Mouse (Mus musculus): ENCODE measurements around the gene Zfp385a. TPM values are rescaled to one million over a fixed set of nuclear protein-coding genes. Genes with fewer than 3 reads are reported as not detected.

Gene Zfp385a
- polyA plus RNA-seq, 1 experiment from 2014 or later = 7.5 TPM

- H3K9me3 ChIP-seq (ENCODE audit: control insufficient read depth, low read length) = no peaks in the 10 kb centered on the region
- no peak overlapping the region for H3K27ac ChIP-seq (ENCODE audit: low read depth)
- no peaks in the 10 kb centered on the region for H3K27me3 ChIP-seq (replicated peaks; ENCODE audit: control insufficient read depth, insufficient read depth, low read length)
- ATAC-seq (replicated peaks; ENCODE audit: low FRiP score, low TSS enrichment, low read depth) (no peak), DNase-seq (ENCODE audit: low spot score) (no peak)
- H3K9ac ChIP-seq (ENCODE audit: low read length) = no peak overlapping the region
- 52% methylated on average over 6 of the region's 6 CpGs for WGBS
- no peak overlapping the region for H3K4me3 ChIP-seq (ENCODE audit: low read depth, low read length)
- H3K4me1 ChIP-seq (replicated peaks; ENCODE audit: control insufficient read depth, insufficient read depth, low read length) = peaks cover 10% of the 10 kb centered on the region; the same call in 1 of the 2 replicates
- H3K4me2 ChIP-seq (ENCODE audit: low read length) = no peak overlapping the region
- H3K36me3 ChIP-seq (ENCODE audit: control insufficient read depth, insufficient read depth, low read length) = peaks cover 60% of the 10 kb centered on the region
Observed at GRCm38 (mm10) chr15:103290417-103290816, 49.5 kb downstream of the Zfp385a start.

GRCm38 (mm10) chr15:103289600-103289999 is 50.3 kb downstream of the Zfp385a start:
- H3K27me3 ChIP-seq (replicated peaks; ENCODE audit: control insufficient read depth, insufficient read depth, low read length) = no peaks in the 10 kb centered on the region
- ATAC-seq (replicated peaks; ENCODE audit: low FRiP score, low TSS enrichment, low read depth) (no peak), DNase-seq (ENCODE audit: low spot score) (no peak)
- H3K4me1 ChIP-seq (replicated peaks; ENCODE audit: control insufficient read depth, insufficient read depth, low read length) = peaks cover 13% of the 10 kb centered on the region; the same call in 1 of the 2 replicates
- H3K4me3 ChIP-seq (ENCODE audit: low read depth, low read length) = no peak overlapping the region
- WGBS = 52% methylated on average over 5 of the region's 5 CpGs
- H3K9ac ChIP-seq (ENCODE audit: low read length) = no peak overlapping the region
- H3K9me3 ChIP-seq (ENCODE audit: control insufficient read depth, low read length) = no peaks in the 10 kb centered on the region
- no peak overlapping the region for H3K4me2 ChIP-seq (ENCODE audit: low read length)
- H3K27ac ChIP-seq (ENCODE audit: low read depth) = no peak overlapping the region
- H3K36me3 ChIP-seq (ENCODE audit: control insufficient read depth, insufficient read depth, low read length) = peaks cover 56% of the 10 kb centered on the region

GRCm38 (mm10) chr15:103285778-103286417 is 54.0 kb downstream of the Zfp385a start:
- no peak overlapping the region for H3K9ac ChIP-seq (ENCODE audit: low read length)
- ATAC-seq (replicated peaks; ENCODE audit: low FRiP score, low TSS enrichment, low read depth) (no peak), DNase-seq (ENCODE audit: low spot score) (no peak)
- H3K4me2 ChIP-seq (ENCODE audit: low read length) = no peak overlapping the region
- peaks cover 13% of the 10 kb centered on the region; the same call in 1 of the 2 replicates for H3K4me1 ChIP-seq (replicated peaks; ENCODE audit: control insufficient read depth, insufficient read depth, low read length)
- H3K27ac ChIP-seq (ENCODE audit: low read depth) = no peak overlapping the region
- 68% methylated on average over 1 of the region's 1 CpGs for WGBS
- H3K27me3 ChIP-seq (replicated peaks; ENCODE audit: control insufficient read depth, insufficient read depth, low read length) = no peaks in the 10 kb centered on the region
- no peak overlapping the region for H3K4me3 ChIP-seq (ENCODE audit: low read depth, low read length)
- no peaks in the 10 kb centered on the region for H3K9me3 ChIP-seq (ENCODE audit: control insufficient read depth, low read length)
- peaks cover 26% of the 10 kb centered on the region for H3K36me3 ChIP-seq (ENCODE audit: control insufficient read depth, insufficient read depth, low read length)

- 40% methylated on average over 2 of the region's 2 CpGs for WGBS
Observed at GRCm38 (mm10) chr15:103284647-103285046, 55.2 kb downstream of the Zfp385a start.

GRCm38 (mm10) chr15:103284066-103284465 is 55.8 kb downstream of the Zfp385a start:
- H3K4me1 ChIP-seq (replicated peaks; ENCODE audit: control insufficient read depth, insufficient read depth, low read length) = peaks cover 8% of the 10 kb centered on the region; the same call in 1 of the 2 replicates
- H3K27ac ChIP-seq (ENCODE audit: low read depth) = no peak overlapping the region
- no peaks in the 10 kb centered on the region for H3K9me3 ChIP-seq (ENCODE audit: control insufficient read depth, low read length)
- no peaks in the 10 kb centered on the region for H3K27me3 ChIP-seq (replicated peaks; ENCODE audit: control insufficient read depth, insufficient read depth, low read length)
- H3K4me3 ChIP-seq (ENCODE audit: low read depth, low read length) = no peak overlapping the region
- DNase-seq (ENCODE audit: low spot score) (peak; percentile 79), ATAC-seq (replicated peaks; ENCODE audit: low FRiP score, low TSS enrichment, low read depth) (no peak)
- H3K4me2 ChIP-seq (ENCODE audit: low read length) = no peak overlapping the region
- peaks cover 13% of the 10 kb centered on the region; the same call in 1 of the 2 replicates for H3K36me3 ChIP-seq (ENCODE audit: control insufficient read depth, insufficient read depth, low read length)
- 62% methylated on average over 3 of the region's 3 CpGs for whole genome bisulfite sequencing
- H3K9ac ChIP-seq (ENCODE audit: low read length) = no peak overlapping the region

More at GRCm38 (mm10) chr15:103284647-103285046, 55.2 kb downstream of the Zfp385a start:
- H3K9ac ChIP-seq (ENCODE audit: low read length) = no peak overlapping the region
- no peaks in the 10 kb centered on the region for H3K27me3 ChIP-seq (replicated peaks; ENCODE audit: control insufficient read depth, insufficient read depth, low read length)
- H3K27ac ChIP-seq (ENCODE audit: low read depth) = no peak overlapping the region
- H3K4me2 ChIP-seq (ENCODE audit: low read length) = no peak overlapping the region
- ATAC-seq (replicated peaks; ENCODE audit: low FRiP score, low TSS enrichment, low read depth) (no peak), DNase-seq (ENCODE audit: low spot score) (no peak)
- H3K4me1 ChIP-seq (replicated peaks; ENCODE audit: control insufficient read depth, insufficient read depth, low read length) = peaks cover 8% of the 10 kb centered on the region; the same call in 1 of the 2 replicates
- no peaks in the 10 kb centered on the region for H3K9me3 ChIP-seq (ENCODE audit: control insufficient read depth, low read length)
- peaks cover 16% of the 10 kb centered on the region; the same call in 1 of the 2 replicates for H3K36me3 ChIP-seq (ENCODE audit: control insufficient read depth, insufficient read depth, low read length)
- H3K4me3 ChIP-seq (ENCODE audit: low read depth, low read length) = no peak overlapping the region

GRCm38 (mm10) chr15:103281465-103282205 is 58.3 kb downstream of the Zfp385a start:
- no peaks in the 10 kb centered on the region for H3K36me3 ChIP-seq (ENCODE audit: control insufficient read depth, insufficient read depth, low read length)
- H3K4me1 ChIP-seq (replicated peaks; ENCODE audit: control insufficient read depth, insufficient read depth, low read length) = peaks cover 15% of the 10 kb centered on the region
- no peak overlapping the region for H3K27ac ChIP-seq (ENCODE audit: low read depth)
- H3K4me3 ChIP-seq (ENCODE audit: low read depth, low read length) = no peak overlapping the region
- 86% methylated on average over 3 of the region's 3 CpGs for WGBS
- ATAC-seq (replicated peaks; ENCODE audit: low FRiP score, low TSS enrichment, low read depth) = peak; percentile 62
- H3K9me3 ChIP-seq (ENCODE audit: control insufficient read depth, low read length) = no peaks in the 10 kb centered on the region
- no peak overlapping the region for H3K9ac ChIP-seq (ENCODE audit: low read length)
- H3K4me2 ChIP-seq (ENCODE audit: low read length) = no peak overlapping the region
- DNase-seq (ENCODE audit: low spot score) = no peak
- no peaks in the 10 kb centered on the region for H3K27me3 ChIP-seq (replicated peaks; ENCODE audit: control insufficient read depth, insufficient read depth, low read length)

GRCm38 (mm10) chr15:103280817-103281464 is 59.0 kb downstream of the Zfp385a start:
- Histone ChIP-seq H3K4me1 (replicated peaks; ENCODE audit: control insufficient read depth, insufficient read depth, low read length) (peaks cover 15% of the 10 kb centered on the region), H3K9me3 (ENCODE audit: control insufficient read depth, low read length) (no peaks in the 10 kb centered on the region), H3K27ac (ENCODE audit: low read depth) (no peak overlapping the region), H3K4me3 (ENCODE audit: low read depth, low read length) (no peak overlapping the region), H3K9ac (ENCODE audit: low read length) (no peak overlapping the region), H3K27me3 (replicated peaks; ENCODE audit: control insufficient read depth, insufficient read depth, low read length) (no peaks in the 10 kb centered on the region), H3K36me3 (ENCODE audit: control insufficient read depth, insufficient read depth, low read length) (no peaks in the 10 kb centered on the region), H3K4me2 (ENCODE audit: low read length) (no peak overlapping the region)
- WGBS = 60% methylated on average over 3 of the region's 3 CpGs
- DNase-seq (ENCODE audit: low spot score) = no peak
- peak; percentile 63 for ATAC-seq (replicated peaks; ENCODE audit: low FRiP score, low TSS enrichment, low read depth)

GRCm38 (mm10) chr15:103279750-103280149 is 60.1 kb downstream of the Zfp385a start:
- H3K27ac ChIP-seq (ENCODE audit: low read depth) = no peak overlapping the region
- WGBS = 60% methylated on average over 3 of the region's 3 CpGs
- H3K9me3 ChIP-seq (ENCODE audit: control insufficient read depth, low read length) = no peaks in the 10 kb centered on the region
- H3K9ac ChIP-seq (ENCODE audit: low read length) = no peak overlapping the region
- H3K4me3 ChIP-seq (ENCODE audit: low read depth, low read length) = no peak overlapping the region
- DNase-seq (ENCODE audit: low spot score) (no peak), ATAC-seq (replicated peaks; ENCODE audit: low FRiP score, low TSS enrichment, low read depth) (no peak)
- no peaks in the 10 kb centered on the region for H3K27me3 ChIP-seq (replicated peaks; ENCODE audit: control insufficient read depth, insufficient read depth, low read length)
- H3K36me3 ChIP-seq (ENCODE audit: control insufficient read depth, insufficient read depth, low read length) = no peaks in the 10 kb centered on the region
- H3K4me2 ChIP-seq (ENCODE audit: low read length) = no peak overlapping the region
- peaks cover 6% of the 10 kb centered on the region; the same call in 1 of the 2 replicates for H3K4me1 ChIP-seq (replicated peaks; ENCODE audit: control insufficient read depth, insufficient read depth, low read length)

Measured in intestine, embryonic 14.5 days (tissue).